8 mouse cellular contexts compared by ENCODE assay signal in the genomic region with DNA sequence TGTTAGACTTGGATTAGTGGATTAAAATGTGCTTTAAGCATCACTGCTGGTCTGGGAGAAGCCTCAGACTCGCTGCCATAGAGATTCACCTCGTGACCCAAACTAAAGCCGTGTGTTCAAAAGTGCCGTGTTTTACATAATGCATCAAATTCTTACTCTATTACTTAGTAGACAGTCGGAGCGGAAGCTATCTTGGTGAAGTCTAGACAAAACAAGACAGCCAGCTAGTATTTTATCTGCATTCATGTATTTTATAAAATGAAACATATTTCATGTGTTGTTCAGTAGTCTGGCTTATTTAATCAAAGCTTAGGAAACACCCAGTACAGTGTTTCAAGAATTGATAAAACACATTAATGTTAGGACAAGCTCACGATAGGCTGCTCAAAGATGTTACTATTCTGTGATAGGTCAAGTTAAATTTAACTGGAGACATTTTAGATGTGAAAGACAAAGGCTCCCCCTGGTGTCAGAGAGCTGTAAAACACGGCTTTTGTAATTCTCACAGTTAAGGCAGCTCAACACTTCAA. TPM values are rescaled to one million over a fixed set of nuclear protein-coding genes. Genes with fewer than 3 reads are reported as not detected.
DNase-seq lines count a peak whose midpoint lies in the region; ATAC-seq and TF ChIP-seq lines count a peak whose summit lies in the region.

A gene (minus strand): TSS at position 327 of the 530 bp plus-strand sequence.

- H3K27me3 ChIP-seq in embryonic facial prominence, embryonic 10.5 days (replicated peaks; ENCODE audit: low read depth, poor library complexity, severe bottlenecking), result no peaks in the 10 kb centered on the region
- no peaks in the 10 kb centered on the region for H3K27me3 ChIP-seq in limb, embryonic 10.5 days (ENCODE audit: low read depth, poor library complexity, severe bottlenecking)
- H3K27me3 ChIP-seq in midbrain, embryonic 13.5 days, result no peaks in the 10 kb centered on the region
- H3K27me3 ChIP-seq in small intestine, adult 2 months (ENCODE audit: control insufficient read depth, insufficient read depth, low read length), result no peaks in the 10 kb centered on the region

- peak within 1 kb of the TSS; percentile 78 for H3K9ac ChIP-seq in midbrain, embryonic 13.5 days (replicated peaks)

- DNase-seq in 416B (ENCODE audit: low read depth), result peak; percentile 95
- DNase-seq in adrenal gland, postnatal 14 days, result peak; percentile 86
- peak; percentile 71 for DNase-seq in embryonic facial prominence, embryonic 10.5 days (ENCODE audit: low spot score)
- peak; percentile 75 for DNase-seq in kidney, adult 18-20 months
- DNase-seq in limb, embryonic 10.5 days (ENCODE audit: low spot score), result peak; percentile 66

- no peak for TF ChIP-seq CTCF in small intestine, adult 2 months (IDR thresholded peaks at IDR 0.05; ENCODE audit: extremely low read depth, insufficient read length, insufficient replicate concordance, low read depth, low read length)

- H3K4me3 ChIP-seq in embryonic facial prominence, embryonic 10.5 days, result peak within 1 kb of the TSS; percentile 69
- peak within 1 kb of the TSS; percentile 75 for H3K4me3 ChIP-seq in limb, embryonic 10.5 days
- peak within 1 kb of the TSS; percentile 58 for H3K4me3 ChIP-seq in midbrain, embryonic 13.5 days (replicated peaks)
- peak within 1 kb of the TSS; percentile 96 for H3K4me3 ChIP-seq in small intestine, adult 2 months (ENCODE audit: low read depth, low read length)

- peak within 1 kb of the TSS; percentile 66 for H3K4me2 ChIP-seq in midbrain, embryonic 13.5 days (replicated peaks)

- ATAC-seq in granulocyte monocyte progenitor cell, adult 5-6 weeks (replicated peaks; ENCODE audit: poor library complexity, severe bottlenecking), result peak; percentile 46
- ATAC-seq in midbrain, embryonic 13.5 days, result 0 out of 2 replicates have a peak, but pooled peaks have one; percentile 12

- H3K9me3 ChIP-seq in embryonic facial prominence, embryonic 10.5 days, result no peaks in the 10 kb centered on the region
- H3K9me3 ChIP-seq in limb, embryonic 10.5 days (replicated peaks), result no peaks in the 10 kb centered on the region
- H3K9me3 ChIP-seq in midbrain, embryonic 13.5 days, result no peaks in the 10 kb centered on the region

- H3K36me3 ChIP-seq in embryonic facial prominence, embryonic 10.5 days (replicated peaks), result peaks cover 15% of the 10 kb centered on the region
- peaks cover 15% of the 10 kb centered on the region for H3K36me3 ChIP-seq in limb, embryonic 10.5 days
- peaks cover 10% of the 10 kb centered on the region for H3K36me3 ChIP-seq in midbrain, embryonic 13.5 days
- H3K36me3 ChIP-seq in small intestine, adult 2 months (ENCODE audit: control insufficient read depth, insufficient read depth, low read length), result peaks cover 1% of the 10 kb centered on the region; the same call in 1 of the 2 replicates

- no peak for TF ChIP-seq POLR2A in small intestine, adult 2 months (IDR thresholded peaks at IDR 0.05; ENCODE audit: low read depth, low read length)

- no peaks in the 10 kb centered on the region; the same call in 1 of the 2 replicates for H3K4me1 ChIP-seq in embryonic facial prominence, embryonic 10.5 days
- H3K4me1 ChIP-seq in limb, embryonic 10.5 days, result peaks cover 7% of the 10 kb centered on the region; the same call in 1 of the 2 replicates
- H3K4me1 ChIP-seq in midbrain, embryonic 13.5 days (replicated peaks), result peaks cover 7% of the 10 kb centered on the region
- H3K4me1 ChIP-seq in small intestine, adult 2 months (ENCODE audit: control insufficient read depth, insufficient read depth, insufficient read length, low read length), result no peaks in the 10 kb centered on the region

- 7% methylated on average over 8 of the region's 8 CpGs for WGBS in embryonic facial prominence, embryonic 10.5 days
- WGBS in limb, embryonic 10.5 days, result 7% methylated on average over 8 of the region's 8 CpGs
- 2% methylated on average over 8 of the region's 8 CpGs for WGBS in midbrain, embryonic 13.5 days
- WGBS in small intestine, adult 2 months, result 1% methylated on average over 8 of the region's 8 CpGs

- peak within 1 kb of the TSS; percentile 98 for H3K27ac ChIP-seq in embryonic facial prominence, embryonic 10.5 days (replicated peaks)
- peak within 1 kb of the TSS; percentile 98 for H3K27ac ChIP-seq in limb, embryonic 10.5 days
- peak within 1 kb of the TSS; percentile 98 for H3K27ac ChIP-seq in midbrain, embryonic 13.5 days
- H3K27ac ChIP-seq in small intestine, adult 2 months (ENCODE audit: insufficient read depth, low read depth, low read length), result peak within 1 kb of the TSS; percentile 99

RNA-seq across cellular contexts. Expression of the gene that starts here (rescaled TPM):
- total RNA-seq in adrenal gland, postnatal 14 days (2021), result 8.0 and 22.6 TPM in 2 replicates
- polyA plus RNA-seq in embryonic facial prominence, embryonic 10.5 days (2016; fragmentation: Nextera tagmentation; extraction: Ambion mirVana), result 9.8 and 10.0 TPM in 2 replicates
- total RNA-seq in granulocyte monocyte progenitor cell, adult 5-6 weeks (2014; fragmentation: Nextera tagmentation), result 2.2 and 2.5 TPM in 2 replicates
- total RNA-seq in granulocyte monocyte progenitor cell, adult 5-6 weeks (2017), result 2.3 and 4.7 TPM in 2 replicates
- 7.5 and 8.9 TPM in 2 replicates for polyA plus RNA-seq in limb, embryonic 10.5 days (2016; fragmentation: Nextera tagmentation; extraction: Ambion mirVana)
- polyA plus RNA-seq in midbrain, embryonic 13.5 days (2015; fragmentation: Nextera tagmentation; extraction: Ambion mirVana), result 10.3 and 11.9 TPM in 2 replicates
- 60.5 and 108 TPM in 2 replicates for polyA plus RNA-seq in small intestine, adult 2 months (2012; rRNA removed)

Comparison
In these comparisons a context has a peak if more than half of its experiments do, and no peak if none do; other contexts are left out.
1. Peak in every context shown above with its lines: DNase-seq, ATAC-seq, H3K4me3 ChIP-seq and H3K27ac ChIP-seq.